Mouse (Mus musculus) embryonic fibroblast, embryonic 13.5 days (primary cell): ENCODE results near the gene Zfp462.

Source experiments
- CTCF ChIP-seq: IDR thresholded peaks from 2 replicates; pipeline ENCODE4 v1.5.1; 2011; ENCODE audit warnings: mild to moderate bottlenecking, control low read depth, low read length, moderate library complexity, borderline replicate concordance; ENCODE audit not compliant: insufficient read depth
- POLR2A ChIP-seq: IDR thresholded peaks from 2 replicates; pipeline ENCODE4 v1.6.1; 2011; ENCODE audit warnings: low read depth, mild to moderate bottlenecking, control low read depth, low read length, moderate library complexity

DNA sequence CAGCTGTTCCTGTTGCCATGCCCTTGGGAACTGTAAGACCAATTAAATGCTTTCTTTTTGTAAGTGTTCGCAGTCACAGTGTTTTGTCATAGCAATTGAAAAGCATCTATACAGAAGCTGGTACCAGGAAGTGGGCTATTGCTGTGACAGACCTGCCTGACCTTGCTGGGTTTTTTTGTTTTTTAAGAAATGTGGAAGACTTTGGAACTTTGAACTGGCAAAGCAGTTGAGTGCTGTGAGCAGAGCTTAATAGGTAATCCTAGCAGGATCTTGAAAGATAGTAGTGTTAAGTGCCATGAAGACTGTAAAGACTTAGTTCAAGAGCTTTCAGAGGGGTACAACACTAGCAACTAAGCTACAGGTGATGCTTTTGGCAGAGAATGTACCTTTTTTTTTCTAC, 7.7 kb upstream of the Zfp462 start:
- TF ChIP-seq CTCF (no peak), POLR2A (no peak)
